Mouse (Mus musculus) gastrocnemius, adult 2 months (tissue): Measurements from ENCODE around the gene Mtrf1. TPM values are rescaled to one million over a fixed set of nuclear protein-coding genes. Genes with fewer than 3 reads are reported as not detected.
A peak's percentile ranks its signal among the peaks of the same experiment; 100 is the strongest.

Experiments
- DNase-seq: peaks from one replicate; pipeline ENCODE4 v3.0.0; 2022
- H3K27ac ChIP-seq: fragments of 200-600 bp; 2 replicates; pipeline ENCODE4 v1.8.1; 2022; ENCODE audit warnings: mild to moderate bottlenecking
- H3K4me3 ChIP-seq: fragments of 200-600 bp; 2 replicates; pipeline ENCODE4 v1.8.1; 2022; ENCODE audit warnings: mild to moderate bottlenecking, moderate library complexity
- CTCF ChIP-seq: fragments of 200-600 bp; IDR thresholded peaks from 2 replicates; pipeline ENCODE4 v1.8.1; 2022; ENCODE audit warnings: antibody characterized with exemption, mild to moderate bottlenecking, moderate library complexity
- intact Hi-C: fragments of 180-260 bp; cut with DNase I; formaldehyde crosslinking; loops from one replicate; pipeline ENCODE4 v1.15.1; 2025
- long read RNA-seq, 2 experiments: library from polyadenylated mRNA; stranded (forward); transcript quantifications; one replicate each; pipeline ENCODE4 v2.0.0; 2021
- total RNA-seq, 2 experiments: library from RNA; stranded (reverse); gene quantifications; 2 replicates each; pipeline ENCODE4 v1.2.3; 2021

Gene Mtrf1
- total RNA-seq, result 1 to 10 TPM; 8.9 to 9.5 TPM
- long read RNA-seq, experiment 1, transcript Mtrf1-201 (11 exons, 1,799 nt), result major isoform, 6 of 7 reads
- long read RNA-seq, experiment 1, partial matches to known transcripts, result 1 of 7 reads
- long read RNA-seq, experiment 1, other reads (novel, unspliced or antisense), result 0 of 7 reads
- long read RNA-seq, experiment 2, transcript Mtrf1-201 (11 exons, 1,799 nt), result major isoform, 13 of 17 reads
- long read RNA-seq, experiment 2, partial matches to known transcripts, result 3 of 17 reads
- long read RNA-seq, experiment 2, other reads (novel, unspliced or antisense), result 1 of 17 reads

DNA sequence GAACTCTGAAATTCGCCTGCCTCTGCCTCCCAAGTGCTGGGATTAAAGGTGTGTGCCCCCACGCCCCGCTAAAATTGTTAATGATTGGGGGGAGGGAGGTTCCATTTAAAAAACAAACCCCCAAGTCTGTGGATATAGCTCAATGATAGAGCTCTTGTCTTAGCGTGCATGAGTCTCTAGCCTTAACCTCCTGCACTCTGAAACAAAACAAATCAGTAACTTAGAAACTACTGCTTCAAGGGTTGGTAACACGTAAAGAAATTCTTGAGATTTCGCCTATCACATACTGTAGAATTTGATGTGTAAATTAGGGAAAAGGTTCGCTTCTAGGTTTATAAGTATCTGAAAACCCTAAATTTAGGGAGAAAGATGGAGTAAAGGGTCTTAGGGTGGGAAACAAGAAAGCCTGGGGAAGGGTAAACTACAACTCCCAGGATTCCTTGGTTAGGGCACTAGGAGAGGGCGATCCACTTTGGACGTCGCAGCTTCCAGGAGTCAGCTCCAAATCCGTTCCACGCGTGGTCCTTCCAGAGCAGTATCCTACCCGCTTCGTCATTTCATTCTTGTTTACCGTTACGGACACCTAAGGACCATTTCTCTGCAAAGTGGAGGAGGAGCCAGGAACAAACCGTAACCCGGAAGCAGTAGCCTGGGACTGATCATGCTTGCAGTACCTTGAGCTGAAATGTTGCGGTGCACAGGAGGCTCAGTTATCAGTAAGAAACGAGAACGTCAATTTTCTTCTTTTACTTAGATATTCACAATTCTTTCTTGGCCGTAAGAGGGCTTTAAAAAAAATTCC lies at the start of gene Mtrf1:
Gene Mtrf1 (plus strand): TSS at position 452 of the 802 bp plus-strand sequence.
- intact Hi-C loops, result loop anchor here (2.0 kb wide), 1 partner anchor 71 kb away; no protein-coding TSS in a partner anchor
- DNase-seq, result peak; percentile 69
- Histone ChIP-seq H3K27ac (peak within 1 kb of the TSS; percentile 94), H3K4me3 (peak within 1 kb of the TSS; percentile 83)
- peak; percentile 7; the same call in 1 of the 2 replicates for TF ChIP-seq CTCF

DNA sequence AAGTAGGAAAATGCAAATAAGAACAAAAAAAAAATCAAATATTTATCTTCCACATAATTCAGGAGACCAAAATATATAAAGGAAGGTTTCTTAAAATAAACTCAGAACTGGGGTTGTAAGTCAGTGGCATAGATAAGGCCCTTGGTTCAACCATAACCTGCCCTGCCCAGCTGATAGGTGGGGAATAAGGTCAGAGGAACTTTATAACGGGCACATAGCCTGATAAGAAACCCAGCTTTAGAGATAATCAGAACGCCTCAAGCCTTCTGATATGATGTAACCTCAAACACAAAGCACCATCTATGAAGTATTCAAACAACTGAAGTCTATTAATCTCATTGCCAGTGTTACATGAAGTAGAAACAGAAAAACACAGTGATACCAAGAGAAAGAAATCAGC lies 39.5 kb upstream of the Mtrf1 start:
- no peak for TF ChIP-seq CTCF
- intact Hi-C loops, result no loop called here
- no peak for DNase-seq
- H3K27ac ChIP-seq, result no peak overlapping the region
- no peak overlapping the region for H3K4me3 ChIP-seq

DNA sequence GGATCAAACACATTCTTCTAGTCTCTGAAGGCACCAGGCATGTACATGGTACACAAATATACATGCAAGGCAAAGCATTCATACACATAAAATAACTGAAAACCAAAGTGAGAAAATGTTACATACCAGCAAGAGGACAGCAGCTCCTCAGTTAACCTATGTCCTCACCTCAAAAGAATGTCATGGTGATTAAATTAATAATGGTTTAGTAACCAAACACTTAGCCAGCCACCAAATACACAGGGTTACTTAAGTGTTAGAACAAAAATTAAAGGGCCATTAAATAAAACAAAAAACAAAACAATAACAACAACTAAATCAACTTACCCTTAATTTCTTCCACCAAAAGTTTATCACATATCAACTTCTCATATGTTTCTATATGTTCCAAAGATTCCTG lies 20.5 kb upstream of the Mtrf1 start:
- no peak overlapping the region for H3K4me3 ChIP-seq
- no peak for TF ChIP-seq CTCF
- intact Hi-C loops, result no loop called here
- no peak for DNase-seq
- H3K27ac ChIP-seq, result no peak overlapping the region

DNA sequence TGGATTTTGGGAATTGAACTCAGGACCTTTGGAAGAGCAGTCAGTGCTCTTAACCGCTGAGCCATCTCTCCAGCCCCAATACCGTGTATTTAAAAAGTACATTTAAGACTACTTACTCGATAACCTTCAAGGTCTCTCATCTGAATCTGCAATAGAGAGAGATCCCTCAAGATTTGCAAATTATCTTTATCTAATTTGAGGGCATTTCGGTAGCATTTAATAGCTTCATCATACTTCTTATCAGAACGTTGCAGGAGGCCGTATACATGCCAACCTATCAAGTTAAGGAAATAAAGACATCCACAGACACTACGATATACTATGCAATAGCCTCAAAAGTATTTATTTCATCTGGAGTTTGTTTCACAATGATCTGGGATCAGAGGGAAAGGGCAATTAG lies 14.5 kb upstream of the Mtrf1 start:
- H3K4me3 ChIP-seq, result no peak overlapping the region
- intact Hi-C loops, result loop anchor here (5.0 kb wide), 1 partner anchor 36 kb away; no protein-coding TSS in a partner anchor

DNA sequence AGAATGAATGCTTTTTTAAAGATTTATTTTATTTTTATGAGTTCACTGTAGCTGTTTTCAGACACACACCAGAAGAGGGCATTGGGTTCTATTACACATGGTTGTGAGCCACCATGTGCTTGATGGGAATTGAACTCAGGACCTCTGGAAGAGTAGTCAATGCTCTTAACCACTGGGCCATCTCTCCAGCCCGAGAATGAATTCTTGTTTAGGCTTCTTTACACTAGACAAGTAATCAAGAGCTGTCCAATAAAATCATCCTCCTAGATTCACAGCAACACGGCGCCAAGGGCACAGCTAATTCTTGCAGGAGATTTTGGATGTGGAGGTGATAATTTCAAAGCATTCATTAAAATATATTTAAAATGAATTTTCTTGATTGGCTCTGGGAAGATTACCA lies 9.3 kb upstream of the Mtrf1 start:
- peak overlapping the region; percentile 99 for H3K27ac ChIP-seq

More for the DNA sequence above, 14.5 kb upstream of the Mtrf1 start:
- no peak overlapping the region for H3K27ac ChIP-seq
- no peak for DNase-seq
- no peak for TF ChIP-seq CTCF

DNA sequence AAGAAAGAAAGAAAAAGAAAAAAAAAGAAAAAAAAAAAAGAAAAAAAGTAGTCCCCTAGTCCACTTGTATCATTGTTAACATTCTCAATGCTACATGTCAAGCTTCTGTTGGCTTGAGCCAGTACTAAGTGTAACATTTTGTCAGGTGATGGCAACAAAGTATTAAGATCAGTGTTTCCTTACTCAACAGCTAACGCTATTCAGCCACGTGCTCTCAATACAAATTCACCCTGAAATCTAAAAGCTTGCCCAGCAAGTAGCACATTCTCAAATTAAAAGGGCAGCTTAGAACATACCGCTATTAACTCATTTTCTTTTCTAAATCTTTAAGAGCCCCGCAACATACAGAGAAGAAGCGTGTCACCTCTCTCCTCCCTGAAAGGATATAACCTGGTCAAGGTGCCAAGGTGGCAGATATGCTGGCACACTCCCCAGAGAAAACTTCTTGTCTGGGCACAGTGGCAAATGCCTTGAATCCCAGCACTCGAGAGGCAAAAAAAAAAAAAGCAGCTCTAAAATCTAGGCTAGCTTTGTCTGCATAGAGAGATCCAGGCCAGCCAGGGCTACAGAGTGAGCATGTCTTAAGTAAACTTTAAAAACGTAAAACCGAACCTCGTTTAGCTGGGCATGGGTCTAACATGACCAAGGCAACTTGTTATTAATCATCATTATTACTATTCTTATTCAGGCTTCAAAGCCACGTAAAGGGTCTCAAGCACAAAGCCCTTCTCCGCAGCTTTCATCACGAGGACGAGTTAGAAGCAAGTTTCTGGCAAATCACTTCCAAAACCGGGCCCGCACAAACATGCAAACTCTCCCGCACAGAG lies 7.9 kb upstream of the Mtrf1 start:
- intact Hi-C loops, result loop anchor here (5.0 kb wide), 1 partner anchor 93 kb away; the partner anchor contains the start of genes Elf1 and Wbp4
- Histone ChIP-seq H3K4me3 (peak overlapping the region; percentile 90), H3K27ac (peak overlapping the region; percentile 99)
- peak; percentile 61 for DNase-seq
- TF ChIP-seq CTCF, result no peak

More for the DNA sequence above, 9.3 kb upstream of the Mtrf1 start:
- no peak for TF ChIP-seq CTCF
- intact Hi-C loops, result no loop called here
- no peak for DNase-seq
- peak overlapping the region; percentile 90 for H3K4me3 ChIP-seq

DNA sequence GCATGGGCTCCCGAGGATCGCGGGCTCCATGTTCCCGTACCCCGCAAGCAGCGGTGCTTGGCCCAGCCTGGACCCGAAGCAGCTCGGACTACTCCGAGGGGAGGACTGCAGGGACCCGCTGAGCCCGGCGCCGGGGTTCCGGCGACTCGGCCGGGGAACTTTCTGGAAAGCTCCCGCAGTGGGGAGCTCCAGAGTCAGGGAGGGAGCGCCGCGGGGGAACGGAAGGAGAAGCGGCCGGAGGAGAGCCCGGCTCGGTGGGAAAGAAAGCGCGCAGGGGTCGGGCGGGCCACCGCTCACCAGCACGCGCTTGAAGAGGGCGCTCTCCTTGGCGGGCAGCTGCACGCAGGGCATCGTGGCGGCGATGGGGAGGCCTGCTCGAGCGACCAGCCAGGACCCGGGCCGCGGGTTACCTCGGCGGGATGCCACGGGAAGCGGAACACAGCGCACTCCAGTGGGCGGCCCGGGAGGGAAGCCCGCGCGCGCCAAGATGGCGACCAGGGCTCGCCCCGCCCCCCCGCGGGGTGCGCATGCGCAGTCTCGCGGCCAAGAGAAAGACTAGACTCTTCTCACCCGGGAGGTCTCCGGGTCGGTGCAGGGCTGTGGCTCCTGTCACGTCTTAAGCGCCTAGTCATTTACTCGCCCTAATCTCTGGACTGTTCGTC lies 7.2 kb upstream of the Mtrf1 start, which contains the start of gene Naa16:
Gene Naa16 (minus strand): TSS at position 514 of the 662 bp plus-strand sequence.
- Histone ChIP-seq H3K4me3 (peak within 1 kb of the TSS; percentile 90), H3K27ac (peak within 1 kb of the TSS; percentile 99)
- TF ChIP-seq CTCF, result peak; percentile 60
- peak; percentile 98 for DNase-seq
- intact Hi-C loops, result loop anchor here (5.0 kb wide), 1 partner anchor 92 kb away; the partner anchor contains the start of genes Elf1 and Wbp4

DNA sequence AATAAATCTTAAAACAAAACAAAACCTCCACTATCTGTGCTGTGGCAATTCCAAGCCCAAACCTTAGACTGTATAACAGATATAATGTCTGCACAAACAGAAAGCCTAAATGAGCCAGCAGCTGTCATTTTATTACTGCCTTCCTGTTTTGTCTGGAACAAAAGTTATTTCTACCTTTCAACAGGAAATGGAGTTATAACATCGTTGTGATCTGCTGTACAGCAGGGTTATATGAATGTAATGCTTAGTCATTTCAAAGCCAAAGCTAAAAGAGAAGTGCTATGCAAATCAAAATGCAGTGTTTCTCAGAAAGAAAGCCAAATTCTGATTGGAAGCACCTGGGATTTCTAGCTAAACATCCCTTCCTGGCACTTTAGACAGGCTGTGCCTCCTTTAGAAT lies 4.3 kb upstream of the Mtrf1 start:
- no peak overlapping the region for H3K27ac ChIP-seq
- TF ChIP-seq CTCF, result no peak
- intact Hi-C loops, result loop anchor here (2.0 to 5.0 kb wide), 2 partner anchors 32 to 89 kb away; partner anchors contain the start of genes Elf1 and Wbp4
- DNase-seq, result no peak
- no peak overlapping the region for H3K4me3 ChIP-seq

DNA sequence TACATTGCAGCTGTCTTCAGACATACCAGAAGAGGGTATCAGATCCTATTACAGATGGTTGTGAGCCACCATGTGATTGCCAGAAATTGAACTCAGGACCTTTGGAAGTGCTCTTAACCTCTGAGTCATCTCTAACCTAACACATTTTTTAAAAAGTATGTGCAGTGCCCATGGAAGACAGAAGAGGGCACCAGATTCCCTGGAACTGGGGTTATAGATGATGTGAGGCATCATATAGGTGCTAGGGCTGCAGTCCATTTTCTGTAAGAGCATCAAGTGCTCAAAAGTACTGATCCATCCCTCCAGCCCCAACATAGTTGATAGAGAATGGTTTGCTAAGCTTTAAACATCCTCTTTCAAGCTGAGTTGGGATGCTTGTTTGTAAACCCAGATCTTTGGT lies 3.0 kb upstream of the Mtrf1 start:
- TF ChIP-seq CTCF, result peak; percentile 55
- no peak overlapping the region for H3K4me3 ChIP-seq
- no peak for DNase-seq
- intact Hi-C loops, result loop anchor here (5.0 kb wide), 1 partner anchor 88 kb away; the partner anchor contains the start of genes Elf1 and Wbp4
- no peak overlapping the region for H3K27ac ChIP-seq

DNA sequence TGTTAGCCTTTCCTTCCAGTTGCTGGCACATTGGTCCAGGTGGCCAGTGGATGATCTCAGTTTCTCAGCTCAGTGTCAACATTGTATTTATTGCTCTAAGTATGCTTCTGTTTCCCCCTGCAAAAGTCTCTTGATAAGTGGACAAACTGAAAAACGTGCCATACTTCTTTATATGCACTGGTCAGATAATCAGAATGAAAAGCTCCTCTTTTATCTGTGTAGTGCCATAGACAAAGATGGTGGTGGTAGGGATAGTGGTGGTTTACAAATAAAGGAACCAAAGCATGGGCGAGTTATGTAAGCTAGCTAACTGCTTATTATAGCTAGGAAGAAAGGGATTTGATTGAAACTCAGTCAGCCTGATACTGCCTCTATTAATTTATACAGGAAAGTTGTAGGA lies 10.1 kb downstream of the Mtrf1 start:
- H3K4me3 ChIP-seq, result no peak overlapping the region
- intact Hi-C loops, result no loop called here
- TF ChIP-seq CTCF, result no peak
- H3K27ac ChIP-seq, result no peak overlapping the region
- DNase-seq, result no peak

DNA sequence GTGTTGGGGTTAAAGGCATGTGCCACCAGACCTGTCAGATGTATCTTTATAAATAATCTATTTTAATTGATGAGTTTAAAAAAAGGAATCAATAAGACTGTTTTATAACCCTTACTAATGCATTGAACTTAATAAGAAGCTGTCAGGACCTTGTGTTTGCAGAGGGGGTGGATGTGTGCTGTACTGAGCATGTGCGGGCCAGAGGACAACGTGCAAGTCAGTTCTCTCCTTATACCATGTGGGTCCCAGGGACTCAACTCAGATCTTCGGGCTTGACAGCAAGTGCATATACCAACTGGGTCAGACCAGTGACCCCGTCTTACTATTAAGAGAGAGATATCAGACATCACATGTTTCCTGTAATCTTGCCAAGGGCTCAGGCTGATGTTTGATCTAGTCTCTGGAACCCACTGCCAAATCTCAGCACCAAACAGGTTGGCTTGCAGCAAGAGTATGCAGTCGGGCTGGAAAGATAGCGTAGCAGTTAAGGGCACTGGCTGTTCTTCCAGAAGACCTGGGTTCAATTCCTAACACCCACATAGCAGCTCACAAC lies 11.8 kb downstream of the Mtrf1 start:
- Histone ChIP-seq H3K4me3 (no peak overlapping the region), H3K27ac (no peak overlapping the region)
- no peak for DNase-seq
- TF ChIP-seq CTCF, result no peak
- intact Hi-C loops, result no loop called here
